Mouse (Mus musculus) limb, embryonic 12.5 days (tissue): ENCODE results near the gene Nrd1. TPM values are rescaled to one million over a fixed set of nuclear protein-coding genes. Genes with fewer than 3 reads are reported as not detected.
A peak's percentile ranks its signal among the peaks of the same experiment; 100 is the strongest.

ENCODE experiments used
- ATAC-seq: fragments of 200-750 bp; cut with Nextera tagmentation; 2 replicates; pipeline ENCODE4 v1.8.0; 2017; ENCODE audit warnings: low read depth, moderate TSS enrichment; ENCODE audit not compliant: insufficient number of reproducible peaks, insufficient read depth, low FRiP score, low TSS enrichment
- H3K27ac ChIP-seq: fragments of 300-500 bp; sonication (generic); 2 replicates; pipeline ENCODE4 v1.5.1; 2016; ENCODE audit warnings: mild to moderate bottlenecking, moderate library complexity
- H3K27me3 ChIP-seq: fragments of 300-500 bp; sonication (generic); 2 replicates; pipeline ENCODE4 v1.6.1; 2016; ENCODE audit warnings: mild to moderate bottlenecking, moderate library complexity
- H3K36me3 ChIP-seq: fragments of 300-500 bp; sonication (generic); 2 replicates; pipeline ENCODE4 v1.6.1; 2016; ENCODE audit warnings: mild to moderate bottlenecking, moderate library complexity
- H3K4me1 ChIP-seq: fragments of 300-500 bp; sonication (generic); replicated peaks from 2 replicates; pipeline ENCODE4 v1.6.1; 2016
- H3K4me2 ChIP-seq: fragments of 300-500 bp; sonication (generic); 2 replicates; pipeline ENCODE4 v1.6.1; 2016; ENCODE audit warnings: mild to moderate bottlenecking, moderate library complexity
- H3K4me3 ChIP-seq: fragments of 300-500 bp; sonication (generic); replicated peaks from 2 replicates; pipeline ENCODE4 v1.5.1; 2016; ENCODE audit warnings: mild to moderate bottlenecking
- H3K9ac ChIP-seq: fragments of 300-500 bp; sonication (generic); replicated peaks from 2 replicates; pipeline ENCODE4 v1.6.1; 2016; ENCODE audit warnings: mild to moderate bottlenecking, moderate library complexity
- H3K9me3 ChIP-seq: fragments of 300-500 bp; sonication (generic); 2 replicates; pipeline ENCODE4 v1.6.1; 2016; ENCODE audit warnings: mild to moderate bottlenecking, moderate library complexity
- WGBS: fragments of 180-500 bp; shearing (Covaris S2); methylation state at CpG from one replicate; pipeline ENCODE4 v1.1.7; 2016; 5-methylcytosine and 5-hydroxymethylcytosine counted together
- polyA plus RNA-seq: library from polyadenylated mRNA; unstranded; fragments of >200 nt; fragmentation: Nextera tagmentation; extraction: Ambion mirVana; gene quantifications from 2 replicates; pipeline ENCODE4 v1.2.1, GENCODE M21; 2016

The Nrd1 gene
- 84.5 and 97.3 TPM in 2 replicates for polyA plus RNA-seq

DNA sequence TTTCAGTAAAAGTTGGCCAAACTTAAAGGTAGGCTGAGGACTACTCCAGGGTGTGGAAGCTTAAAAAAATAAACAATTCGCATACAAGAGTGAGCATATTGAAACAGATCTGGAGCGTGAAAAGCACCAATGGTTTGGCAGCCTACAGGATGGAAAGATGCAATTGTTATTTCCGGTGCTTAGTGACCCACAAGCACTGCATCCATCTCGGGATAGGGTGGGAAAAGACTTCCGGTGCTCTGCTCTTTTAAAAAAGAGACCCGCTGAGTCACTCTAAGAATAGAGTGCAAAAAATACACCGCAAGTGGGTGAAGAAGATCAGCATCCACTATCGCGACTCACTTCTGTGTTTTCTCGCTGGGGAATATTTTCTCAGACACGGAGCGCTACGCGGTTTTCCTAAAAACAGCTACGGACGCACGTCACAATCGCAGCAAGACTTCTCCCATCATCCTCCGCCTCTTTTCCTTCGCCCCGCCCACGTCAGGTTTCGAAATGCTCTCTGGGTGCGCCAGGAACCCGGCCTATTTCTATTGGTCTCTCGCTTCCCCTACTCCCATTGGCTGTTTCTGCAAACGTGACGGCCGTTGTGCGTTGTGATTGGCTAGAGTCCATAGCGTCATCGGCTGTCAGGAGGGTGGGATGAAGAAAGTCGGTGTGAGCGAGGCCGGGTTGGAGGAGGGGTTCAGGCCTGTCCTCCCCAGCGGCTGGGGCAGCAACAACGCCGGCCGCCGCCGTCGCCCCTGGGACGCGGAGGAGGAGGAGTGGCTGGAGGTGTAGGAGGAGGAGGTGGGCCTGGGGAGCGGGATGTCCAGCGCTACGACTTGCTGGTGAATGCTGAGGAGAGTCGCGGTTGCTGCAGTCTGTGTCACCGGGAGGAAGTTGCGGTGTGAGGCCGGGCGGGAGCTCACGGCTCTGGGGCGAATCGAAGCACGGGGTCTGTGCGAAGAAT lies at the start of gene Nrd1:
TSS of gene Nrd1 (plus strand) at position 657 of the 952 bp plus-strand sequence.
- WGBS: under 1% methylated on average over 58 of the region's 58 CpGs
- no peaks in the 10 kb centered on the region for H3K9me3 ChIP-seq
- peak; percentile 99 for ATAC-seq
- peak within 1 kb of the TSS; percentile 75 for H3K4me3 ChIP-seq
- peak within 1 kb of the TSS; percentile 90 for H3K27ac ChIP-seq
- H3K36me3 ChIP-seq: peaks cover 11% of the 10 kb centered on the region
- peak within 1 kb of the TSS; percentile 81 for H3K4me2 ChIP-seq
- peaks cover 15% of the 10 kb centered on the region for H3K4me1 ChIP-seq
- H3K9ac ChIP-seq: peak within 1 kb of the TSS; percentile 84
- no peaks in the 10 kb centered on the region for H3K27me3 ChIP-seq

DNA sequence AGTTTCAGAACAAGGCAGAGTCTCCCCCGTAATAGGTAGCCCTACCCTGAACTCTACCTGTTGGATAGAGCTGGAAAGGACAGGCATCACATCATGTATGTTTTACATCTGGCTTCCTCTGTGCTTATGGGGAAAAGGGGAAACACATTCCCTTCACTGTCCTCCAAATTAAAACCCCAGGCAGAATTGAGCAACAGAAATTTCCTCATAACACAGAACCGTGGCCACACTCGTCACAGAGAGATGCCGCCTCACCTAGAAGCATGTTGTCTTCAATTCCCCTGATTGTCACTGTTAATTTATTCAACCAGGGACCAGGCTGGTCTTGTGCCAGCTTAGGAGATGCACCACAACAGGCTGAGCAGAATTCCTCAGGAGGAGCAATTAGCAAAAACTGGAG lies 48.8 kb upstream of the Nrd1 start:
- Histone ChIP-seq H3K36me3 (no peaks in the 10 kb centered on the region), H3K27ac (no peak overlapping the region), H3K9me3 (no peaks in the 10 kb centered on the region), H3K9ac (no peak overlapping the region), H3K4me2 (no peak overlapping the region), H3K27me3 (no peaks in the 10 kb centered on the region), H3K4me1 (no peaks in the 10 kb centered on the region), H3K4me3 (no peak overlapping the region)
- 89% methylated on average over 4 of the region's 4 CpGs for WGBS
- no peak for ATAC-seq

DNA sequence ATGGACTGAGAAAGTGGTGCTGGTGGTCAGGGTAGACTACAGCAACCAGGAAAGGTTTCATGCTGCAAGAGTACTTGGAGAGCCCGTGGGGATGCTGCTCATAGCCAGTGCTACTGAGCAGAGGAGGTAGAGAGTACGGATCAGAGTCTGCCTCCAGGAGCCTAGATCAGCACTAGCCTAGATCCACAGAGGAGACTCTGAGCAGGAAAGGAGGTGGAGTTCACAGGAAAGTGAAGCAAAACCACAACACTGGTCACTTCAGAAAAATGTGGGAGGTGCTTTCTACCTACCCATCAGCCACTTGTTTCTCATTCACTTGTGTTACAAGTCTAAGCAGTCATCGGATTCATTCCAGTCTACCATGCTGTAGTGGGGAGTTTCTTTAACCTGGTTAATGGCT lies 40.8 kb upstream of the Nrd1 start:
- 89% methylated on average over 3 of the region's 3 CpGs for WGBS
- Histone ChIP-seq H3K4me1 (no peaks in the 10 kb centered on the region), H3K4me3 (no peak overlapping the region), H3K36me3 (no peaks in the 10 kb centered on the region), H3K27ac (no peak overlapping the region), H3K9me3 (no peaks in the 10 kb centered on the region), H3K27me3 (no peaks in the 10 kb centered on the region), H3K9ac (no peak overlapping the region), H3K4me2 (no peak overlapping the region)
- no peak for ATAC-seq

DNA sequence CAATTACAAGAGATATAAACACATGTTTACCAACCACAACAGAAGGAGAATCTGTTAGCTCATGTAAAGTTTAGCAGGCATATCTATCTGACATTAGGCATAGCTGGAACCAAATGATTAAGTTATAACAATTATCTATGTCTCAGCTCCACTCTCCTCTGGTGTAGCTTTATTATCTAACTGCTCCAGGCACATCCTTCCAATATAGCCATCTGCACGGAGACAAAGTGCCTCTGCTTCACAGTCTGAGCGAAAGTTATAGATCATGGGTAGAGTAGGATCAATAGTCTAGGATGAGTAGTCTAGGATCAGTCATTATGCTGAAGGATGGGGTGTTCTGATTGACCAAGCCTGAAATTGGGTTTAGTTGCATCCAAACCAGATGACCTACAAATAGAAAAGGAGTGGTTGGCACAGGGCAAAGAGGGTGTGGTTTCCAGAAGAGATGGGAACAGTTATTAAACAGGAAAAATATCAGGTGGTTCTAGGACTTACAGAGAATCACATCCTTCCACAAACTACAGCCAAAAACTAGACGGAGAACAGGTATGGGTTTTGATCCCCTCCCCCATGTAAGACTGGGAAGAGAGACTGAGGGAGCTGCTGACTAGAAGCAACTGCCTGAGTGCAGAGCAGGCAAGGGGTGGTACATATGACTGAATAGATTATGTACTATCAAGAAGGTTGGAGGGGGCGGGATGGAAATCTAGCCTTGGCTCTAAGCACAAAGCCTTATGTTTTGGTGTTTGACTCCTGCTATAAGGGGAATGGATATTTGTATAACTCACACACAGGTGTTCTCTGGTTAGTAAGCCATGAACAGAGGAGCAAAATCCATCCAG lies 39.6 kb upstream of the Nrd1 start:
- no peaks in the 10 kb centered on the region for H3K36me3 ChIP-seq
- 87% methylated on average over 4 of the region's 4 CpGs for WGBS
- H3K9ac ChIP-seq: no peak overlapping the region
- no peaks in the 10 kb centered on the region for H3K4me1 ChIP-seq
- no peak overlapping the region for H3K4me2 ChIP-seq
- H3K4me3 ChIP-seq: no peak overlapping the region
- no peaks in the 10 kb centered on the region for H3K27me3 ChIP-seq
- H3K27ac ChIP-seq: no peak overlapping the region
- ATAC-seq: no peak
- no peaks in the 10 kb centered on the region for H3K9me3 ChIP-seq

DNA sequence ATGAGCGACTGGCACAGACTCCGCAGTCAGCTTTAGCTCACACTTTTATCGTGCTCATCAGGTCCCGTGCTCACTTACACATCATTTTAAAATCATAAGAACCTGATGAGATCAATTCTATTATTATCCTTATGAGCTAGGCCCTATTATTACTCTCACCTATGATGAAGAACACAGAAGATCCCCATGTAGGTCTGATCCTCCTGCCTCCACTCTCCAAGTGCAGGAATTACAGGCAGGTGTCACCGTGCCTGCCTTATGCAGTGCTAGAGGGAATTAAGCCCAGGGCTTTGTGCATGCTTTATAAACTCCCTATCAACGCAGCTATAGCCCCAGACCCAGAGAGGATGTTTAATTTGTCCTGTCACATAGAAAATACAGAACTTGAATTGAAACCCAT lies 37.4 kb upstream of the Nrd1 start:
- Histone ChIP-seq H3K9me3 (no peaks in the 10 kb centered on the region), H3K4me3 (no peak overlapping the region), H3K27ac (no peak overlapping the region), H3K36me3 (no peaks in the 10 kb centered on the region), H3K27me3 (no peaks in the 10 kb centered on the region), H3K4me2 (no peak overlapping the region), H3K4me1 (no peaks in the 10 kb centered on the region), H3K9ac (no peak overlapping the region)
- 85% methylated on average over 6 of the region's 6 CpGs for WGBS
- no peak for ATAC-seq

DNA sequence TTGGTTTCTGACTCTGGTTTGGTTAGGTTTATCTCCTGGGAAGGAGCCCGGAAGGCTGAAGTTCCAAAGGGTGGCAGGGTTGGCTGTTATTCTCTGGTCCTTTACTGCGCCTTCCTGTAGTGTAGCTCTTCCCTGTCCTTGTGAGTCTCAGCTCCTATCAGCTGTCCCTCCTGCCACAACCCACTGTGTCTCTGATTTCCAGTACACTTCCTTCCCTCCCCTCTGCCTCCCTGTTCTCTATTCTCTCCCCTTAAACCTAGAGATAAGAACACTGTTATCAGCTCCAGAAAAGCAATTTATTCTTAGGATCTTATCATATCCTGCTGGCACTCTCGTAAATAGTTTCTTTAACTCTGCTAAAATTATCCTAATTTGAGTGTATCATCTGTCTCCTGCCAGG lies 30.9 kb upstream of the Nrd1 start:
- Histone ChIP-seq H3K27me3 (no peaks in the 10 kb centered on the region), H3K36me3 (no peaks in the 10 kb centered on the region), H3K9me3 (no peaks in the 10 kb centered on the region), H3K27ac (no peak overlapping the region), H3K9ac (no peak overlapping the region), H3K4me2 (no peak overlapping the region), H3K4me3 (no peak overlapping the region), H3K4me1 (no peaks in the 10 kb centered on the region)
- no peak for ATAC-seq
- 75% methylated on average over 3 of the region's 3 CpGs for WGBS

DNA sequence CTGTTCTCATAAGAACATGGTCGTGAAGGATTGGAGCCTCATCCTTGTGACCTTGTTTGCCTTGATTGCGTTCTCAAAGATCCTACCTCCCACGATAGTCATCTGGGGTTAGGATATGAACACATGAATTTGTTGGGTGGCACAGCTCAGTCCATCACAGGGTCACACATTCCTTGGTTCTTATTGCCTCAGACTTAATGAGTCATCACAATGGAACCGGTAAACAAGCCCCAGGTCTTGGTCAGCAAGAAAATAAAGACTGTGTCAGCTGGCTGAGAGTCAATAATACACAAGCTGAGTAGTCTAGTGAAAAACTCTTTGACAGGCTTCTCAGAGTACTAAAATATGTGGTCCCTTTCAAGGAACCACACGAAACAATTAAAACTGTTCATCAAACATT lies 29.4 kb upstream of the Nrd1 start:
- Histone ChIP-seq H3K36me3 (no peaks in the 10 kb centered on the region), H3K4me1 (no peaks in the 10 kb centered on the region), H3K9me3 (no peaks in the 10 kb centered on the region), H3K27me3 (no peaks in the 10 kb centered on the region), H3K27ac (no peak overlapping the region), H3K4me3 (no peak overlapping the region), H3K9ac (no peak overlapping the region), H3K4me2 (no peak overlapping the region)
- 79% methylated on average over 5 of the region's 5 CpGs for WGBS
- ATAC-seq: no peak

DNA sequence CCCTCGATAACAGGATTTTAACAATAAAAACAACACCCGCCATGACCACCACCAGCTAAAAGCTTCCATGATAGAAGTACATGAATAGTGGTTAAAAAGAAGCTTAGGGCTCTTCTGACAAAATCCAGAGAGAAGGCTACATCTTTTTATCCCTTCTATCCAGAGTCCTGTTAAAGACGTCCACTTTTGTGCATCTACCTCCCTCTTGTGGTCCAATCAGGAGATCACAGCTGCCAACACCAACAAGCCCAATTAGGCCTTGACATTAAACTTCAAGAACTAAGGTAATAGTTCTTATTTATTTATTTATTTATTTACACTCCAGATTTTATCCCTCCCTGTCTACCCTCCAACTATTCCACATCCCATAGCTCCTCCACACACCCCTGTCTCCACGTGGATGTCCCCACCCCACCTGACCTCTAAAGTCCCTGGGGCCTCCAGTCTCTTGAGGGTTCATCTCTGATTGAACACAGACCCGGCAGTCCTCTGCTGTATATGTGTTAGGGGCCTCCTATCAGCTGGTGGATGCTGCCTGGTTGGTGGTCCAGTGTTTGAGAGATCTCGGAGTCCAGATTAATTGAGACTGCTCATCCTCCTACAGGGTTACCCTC lies 23.9 kb upstream of the Nrd1 start:
- no peaks in the 10 kb centered on the region for H3K36me3 ChIP-seq
- no peak overlapping the region for H3K27ac ChIP-seq
- no peaks in the 10 kb centered on the region for H3K9me3 ChIP-seq
- no peak overlapping the region for H3K9ac ChIP-seq
- no peak overlapping the region for H3K4me2 ChIP-seq
- no peaks in the 10 kb centered on the region for H3K27me3 ChIP-seq
- H3K4me3 ChIP-seq: no peak overlapping the region
- H3K4me1 ChIP-seq: no peaks in the 10 kb centered on the region
- 42% methylated on average over 6 of the region's 6 CpGs for WGBS
- 0 out of 2 replicates have a peak, but pooled peaks have one; percentile 42 for ATAC-seq

DNA sequence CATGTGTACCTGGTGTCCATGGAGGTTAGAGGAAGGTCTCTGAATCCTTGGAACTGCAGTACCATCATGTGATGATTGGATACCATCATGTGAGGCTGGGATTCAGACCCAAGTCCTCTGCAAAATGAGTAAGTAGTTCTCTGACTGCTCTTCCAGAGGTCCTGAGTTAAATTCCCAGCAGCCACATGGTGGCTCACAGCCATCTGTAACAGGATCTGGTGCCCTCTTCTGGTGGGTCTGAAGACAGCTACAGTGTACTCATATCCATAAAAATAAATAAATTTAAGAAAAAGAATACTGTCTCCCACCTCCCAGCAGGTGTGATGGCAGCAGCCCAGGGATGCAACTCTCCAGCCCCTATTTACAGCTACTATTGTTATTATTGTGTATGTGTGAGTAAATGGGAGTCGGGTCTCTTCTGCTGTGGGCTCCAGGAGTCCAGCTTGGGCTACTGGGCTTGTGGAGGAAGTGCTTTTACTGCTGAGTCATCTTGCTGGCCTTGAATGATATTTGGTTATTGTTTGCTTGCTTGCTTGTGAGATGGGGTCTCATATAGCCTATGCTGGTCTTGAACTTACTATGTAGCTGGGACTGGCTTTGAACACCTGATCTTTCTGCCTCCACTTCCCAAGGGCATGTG lies 13.5 kb upstream of the Nrd1 start:
- H3K27me3 ChIP-seq: no peaks in the 10 kb centered on the region
- H3K9ac ChIP-seq: no peak overlapping the region
- ATAC-seq: no peak
- H3K9me3 ChIP-seq: no peaks in the 10 kb centered on the region
- no peak overlapping the region for H3K4me3 ChIP-seq
- H3K4me1 ChIP-seq: no peaks in the 10 kb centered on the region
- no peak overlapping the region for H3K27ac ChIP-seq
- no peak overlapping the region for H3K4me2 ChIP-seq
- no peaks in the 10 kb centered on the region for H3K36me3 ChIP-seq
- WGBS: 80% methylated on average over 1 of the region's 1 CpGs

DNA sequence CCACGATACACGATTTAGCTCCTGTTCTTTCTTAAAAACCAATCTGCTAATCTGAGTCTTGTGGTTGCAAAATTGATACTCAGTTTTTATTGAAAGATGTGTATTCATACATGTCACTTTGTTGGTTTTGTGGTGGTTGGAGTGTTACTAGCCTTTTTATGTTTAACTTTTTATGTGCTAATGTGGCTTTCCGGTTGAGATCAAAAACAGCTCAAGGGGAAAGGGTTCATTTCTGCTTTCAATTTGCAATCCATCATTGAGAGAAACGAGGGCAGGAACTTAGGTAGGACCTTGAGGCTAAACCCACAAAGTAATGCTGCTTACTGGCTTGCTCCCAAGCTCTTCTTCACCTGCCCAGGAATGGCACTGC lies 13.0 kb upstream of the Nrd1 start:
- no peak for ATAC-seq
- H3K9me3 ChIP-seq: no peaks in the 10 kb centered on the region
- no peaks in the 10 kb centered on the region for H3K4me1 ChIP-seq
- no peaks in the 10 kb centered on the region for H3K27me3 ChIP-seq
- no peaks in the 10 kb centered on the region for H3K36me3 ChIP-seq
- H3K9ac ChIP-seq: no peak overlapping the region
- H3K4me3 ChIP-seq: no peak overlapping the region
- 63% methylated on average over 4 of the region's 4 CpGs for WGBS
- H3K27ac ChIP-seq: no peak overlapping the region
- no peak overlapping the region for H3K4me2 ChIP-seq

DNA sequence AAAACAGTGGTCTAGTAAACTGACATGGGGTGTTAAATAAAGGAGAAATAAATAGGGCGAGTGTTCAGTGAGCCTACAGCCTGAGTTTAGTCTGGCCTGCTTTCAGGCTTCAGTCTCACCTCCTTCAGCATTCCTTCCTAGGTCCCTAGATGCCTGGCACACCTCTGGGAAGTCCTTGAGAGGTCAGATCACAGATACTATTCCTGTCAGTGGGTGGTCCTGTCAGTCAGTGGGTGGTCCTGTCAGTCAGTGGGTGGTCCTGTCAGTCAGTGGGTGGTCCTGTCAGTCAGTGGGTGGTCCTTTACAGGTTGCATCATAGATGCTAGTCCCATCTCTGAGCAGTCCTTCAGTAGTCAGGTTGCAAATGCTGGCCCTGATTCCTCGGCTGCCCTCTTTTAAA lies 11.0 kb upstream of the Nrd1 start:
- H3K4me2 ChIP-seq: no peak overlapping the region
- H3K4me1 ChIP-seq: no peaks in the 10 kb centered on the region
- H3K9ac ChIP-seq: no peak overlapping the region
- no peak overlapping the region for H3K4me3 ChIP-seq
- no peaks in the 10 kb centered on the region for H3K36me3 ChIP-seq
- no peak for ATAC-seq
- no peaks in the 10 kb centered on the region for H3K9me3 ChIP-seq
- H3K27ac ChIP-seq: no peak overlapping the region
- H3K27me3 ChIP-seq: no peaks in the 10 kb centered on the region
- 72% methylated on average over 2 of the region's 2 CpGs for WGBS
